Mouse (Mus musculus): Measurements from ENCODE around the gene Rpl7a. TPM values are rescaled to one million over a fixed set of nuclear protein-coding genes. Genes with fewer than 3 reads are reported as not detected.

Rpl7a gene
- polyA plus RNA-seq, 1 experiment = 3,080 TPM

DNA sequence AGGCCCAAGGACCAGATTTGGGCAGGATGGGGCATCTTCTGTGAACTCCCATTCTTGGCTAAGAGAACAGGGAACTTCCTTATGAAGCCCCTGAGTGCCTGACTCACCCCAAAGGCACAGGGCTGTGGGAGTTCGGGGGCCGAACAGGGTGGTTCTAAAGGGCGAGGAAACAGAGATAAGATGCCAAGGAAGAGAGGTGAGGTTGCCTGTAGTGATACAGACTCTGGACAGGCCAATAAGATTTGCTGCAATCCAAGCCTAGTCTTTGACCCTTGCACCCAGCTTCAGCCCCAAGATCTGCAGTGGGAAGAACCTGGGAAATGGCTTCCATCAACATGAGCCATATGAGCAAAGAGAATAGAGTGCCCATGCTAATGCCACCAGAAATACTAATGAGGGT, 32.7 kb downstream of the Rpl7a start:
- H3K79me3 ChIP-seq (ENCODE audit: low read depth) = no peaks in the 10 kb centered on the region
- no peaks in the 10 kb centered on the region for H3K36me3 ChIP-seq (ENCODE audit: control insufficient read depth, insufficient read depth)
- H3K4me3 ChIP-seq (ENCODE audit: insufficient read depth, poor library complexity, severe bottlenecking) = no peak overlapping the region
- H3K79me2 ChIP-seq (ENCODE audit: control insufficient read depth, insufficient read depth) = no peaks in the 10 kb centered on the region
- H3ac ChIP-seq (ENCODE audit: control insufficient read depth, insufficient read length, low read depth) = no peak overlapping the region
- H3K27me3 ChIP-seq (ENCODE audit: control insufficient read depth, insufficient read depth, insufficient read length) = peaks cover 21% of the 10 kb centered on the region
- TF ChIP-seq FOSL1 (IDR thresholded peaks at IDR 0.05; ENCODE audit: insufficient read depth, low read length, poor library complexity, severe bottlenecking) = no peak
- TF ChIP-seq MAX (IDR thresholded peaks at IDR 0.05) = no peak
- TF ChIP-seq MYOG (IDR thresholded peaks at IDR 0.05; ENCODE audit: control insufficient read depth, extremely low read depth, insufficient read length) = no peak
- TF ChIP-seq MYOD1 (IDR thresholded peaks at IDR 0.05; ENCODE audit: control insufficient read depth, insufficient read length, low read depth) = no peak
- TF ChIP-seq CEBPB (IDR thresholded peaks at IDR 0.05; ENCODE audit: low read depth) = no peak

- no peak for TF ChIP-seq MYOG (IDR thresholded peaks at IDR 0.05; ENCODE audit: control insufficient read depth, extremely low read depth, insufficient read length)
- TF ChIP-seq CTCF (IDR thresholded peaks at IDR 0.05; ENCODE audit: control insufficient read depth, insufficient read depth, insufficient read length) = no peak
- no peak for TF ChIP-seq FOSL1 (IDR thresholded peaks at IDR 0.05; ENCODE audit: insufficient read depth, low read length, poor library complexity, severe bottlenecking)
- no peak for TF ChIP-seq MAX (IDR thresholded peaks at IDR 0.05)
- no peak for TF ChIP-seq CEBPB (IDR thresholded peaks at IDR 0.05; ENCODE audit: low read depth)
- TF ChIP-seq USF1 (IDR thresholded peaks at IDR 0.05; ENCODE audit: low read depth) = no peak
- no peak for TF ChIP-seq MYOD1 (IDR thresholded peaks at IDR 0.05; ENCODE audit: control insufficient read depth, insufficient read length, low read depth)
- Histone ChIP-seq H3K4me3 (ENCODE audit: insufficient read depth, poor library complexity, severe bottlenecking) (no peak overlapping the region), H3K79me3 (ENCODE audit: low read depth) (no peaks in the 10 kb centered on the region), H3K79me2 (ENCODE audit: control insufficient read depth, insufficient read depth) (no peaks in the 10 kb centered on the region), H3ac (ENCODE audit: control insufficient read depth, insufficient read length, low read depth) (no peak overlapping the region), H3K36me3 (ENCODE audit: control insufficient read depth, insufficient read depth) (peaks cover 36% of the 10 kb centered on the region), H3K27me3 (ENCODE audit: control insufficient read depth, insufficient read depth, insufficient read length) (no peaks in the 10 kb centered on the region)
Measured at GRCm38 (mm10) chr2:26950411-26950810, 39.8 kb downstream of the Rpl7a start.

DNA sequence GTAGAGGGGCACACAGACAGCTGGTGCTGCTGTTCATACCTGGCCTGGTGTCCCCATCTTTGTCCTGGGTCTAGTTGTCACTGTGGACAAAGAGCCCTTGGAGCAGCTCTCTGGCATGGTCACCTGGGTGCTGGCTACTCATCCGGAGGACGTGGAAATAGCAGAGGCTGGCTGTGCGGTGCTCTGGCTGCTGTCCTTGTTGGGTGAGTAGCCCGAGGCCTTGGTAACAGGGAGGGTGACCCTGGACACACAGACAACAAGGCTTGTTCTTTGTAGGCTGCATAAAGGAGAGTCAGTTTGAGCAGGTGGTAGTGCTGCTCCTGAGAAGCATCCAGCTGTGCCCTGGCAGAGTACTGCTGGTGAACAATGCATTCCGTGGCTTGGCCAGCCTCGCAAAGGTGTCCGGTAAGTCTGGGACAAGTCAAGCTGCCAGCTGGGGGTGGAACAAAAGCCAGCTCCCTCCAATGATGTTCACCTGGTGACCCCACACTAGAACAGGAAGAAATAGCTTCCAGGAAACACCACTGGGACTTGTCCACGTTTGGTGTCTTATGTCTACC, 40.9 kb downstream of the Rpl7a start:
- TF ChIP-seq CTCF (IDR thresholded peaks at IDR 0.05; ENCODE audit: control insufficient read depth, insufficient read depth, insufficient read length) = no peak
- no peak for TF ChIP-seq USF1 (IDR thresholded peaks at IDR 0.05; ENCODE audit: low read depth)
- no peak for TF ChIP-seq FOSL1 (IDR thresholded peaks at IDR 0.05; ENCODE audit: insufficient read depth, low read length, poor library complexity, severe bottlenecking)
- Histone ChIP-seq H3ac (ENCODE audit: control insufficient read depth, insufficient read length, low read depth) (no peak overlapping the region), H3K36me3 (ENCODE audit: control insufficient read depth, insufficient read depth) (peaks cover 46% of the 10 kb centered on the region), H3K79me2 (ENCODE audit: control insufficient read depth, insufficient read depth) (no peaks in the 10 kb centered on the region), H3K79me3 (ENCODE audit: low read depth) (no peaks in the 10 kb centered on the region), H3K4me3 (ENCODE audit: insufficient read depth, poor library complexity, severe bottlenecking) (no peak overlapping the region), H3K27me3 (ENCODE audit: control insufficient read depth, insufficient read depth, insufficient read length) (no peaks in the 10 kb centered on the region)

DNA sequence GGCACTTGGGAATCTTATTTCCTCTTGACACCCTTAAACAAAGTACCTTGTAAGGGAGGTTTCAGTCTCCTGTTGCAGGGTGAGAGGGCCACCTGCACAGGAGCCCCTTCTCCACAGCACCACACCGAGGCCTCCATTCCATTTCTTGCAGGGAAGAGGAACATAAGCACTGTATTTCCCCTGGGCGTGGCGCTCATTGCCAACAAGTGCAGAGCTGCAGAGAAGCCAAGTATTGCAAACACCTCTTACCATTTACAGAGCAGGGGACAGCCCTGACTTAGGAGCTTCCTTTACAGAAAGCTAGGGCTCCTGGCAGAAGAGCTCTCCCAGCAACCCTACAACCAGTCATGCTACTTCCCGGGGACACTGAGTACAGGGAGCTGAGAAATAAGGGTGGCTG, 41.6 kb downstream of the Rpl7a start:
- Histone ChIP-seq H3K36me3 (ENCODE audit: control insufficient read depth, insufficient read depth) (peaks cover 54% of the 10 kb centered on the region), H3K79me2 (ENCODE audit: control insufficient read depth, insufficient read depth) (no peaks in the 10 kb centered on the region)

GRCm38 (mm10) chr2:26952866-26953265, 42.3 kb downstream of the Rpl7a start:
- Histone ChIP-seq H3K36me3 (ENCODE audit: control insufficient read depth, insufficient read depth) (peaks cover 61% of the 10 kb centered on the region), H3K79me3 (ENCODE audit: low read depth) (no peaks in the 10 kb centered on the region), H3ac (ENCODE audit: control insufficient read depth, insufficient read length, low read depth) (no peak overlapping the region), H3K27me3 (ENCODE audit: control insufficient read depth, insufficient read depth, insufficient read length) (no peaks in the 10 kb centered on the region), H3K79me2 (ENCODE audit: control insufficient read depth, insufficient read depth) (no peaks in the 10 kb centered on the region), H3K4me3 (ENCODE audit: insufficient read depth, poor library complexity, severe bottlenecking) (no peak overlapping the region)
- TF ChIP-seq MYOD1 (IDR thresholded peaks at IDR 0.05; ENCODE audit: control insufficient read depth, insufficient read length, low read depth) = no peak
- no peak for TF ChIP-seq MAX (IDR thresholded peaks at IDR 0.05)
- TF ChIP-seq CEBPB (IDR thresholded peaks at IDR 0.05; ENCODE audit: low read depth) = no peak
- TF ChIP-seq MYOG (IDR thresholded peaks at IDR 0.05; ENCODE audit: control insufficient read depth, extremely low read depth, insufficient read length) = no peak

More for the DNA sequence above, 41.6 kb downstream of the Rpl7a start:
- TF ChIP-seq MYOD1 (IDR thresholded peaks at IDR 0.05; ENCODE audit: control insufficient read depth, insufficient read length, low read depth) = no peak
- no peak for TF ChIP-seq FOSL1 (IDR thresholded peaks at IDR 0.05; ENCODE audit: insufficient read depth, low read length, poor library complexity, severe bottlenecking)
- TF ChIP-seq CTCF (IDR thresholded peaks at IDR 0.05; ENCODE audit: control insufficient read depth, insufficient read depth, insufficient read length) = no peak
- no peak for TF ChIP-seq MAX (IDR thresholded peaks at IDR 0.05)
- no peak overlapping the region for H3K4me3 ChIP-seq (ENCODE audit: insufficient read depth, poor library complexity, severe bottlenecking)
- no peak overlapping the region for H3ac ChIP-seq (ENCODE audit: control insufficient read depth, insufficient read length, low read depth)
- H3K79me3 ChIP-seq (ENCODE audit: low read depth) = no peaks in the 10 kb centered on the region
- no peaks in the 10 kb centered on the region for H3K27me3 ChIP-seq (ENCODE audit: control insufficient read depth, insufficient read depth, insufficient read length)

GRCm38 (mm10) chr2:26954735-26955395, 44.3 kb downstream of the Rpl7a start:
- H3K79me3 ChIP-seq (ENCODE audit: low read depth) = no peaks in the 10 kb centered on the region
- no peak for TF ChIP-seq USF1 (IDR thresholded peaks at IDR 0.05; ENCODE audit: low read depth)
- no peak for TF ChIP-seq CTCF (IDR thresholded peaks at IDR 0.05; ENCODE audit: control insufficient read depth, insufficient read depth, insufficient read length)
- no peak for TF ChIP-seq MAX (IDR thresholded peaks at IDR 0.05)
- no peak for TF ChIP-seq CEBPB (IDR thresholded peaks at IDR 0.05; ENCODE audit: low read depth)
- no peak for TF ChIP-seq MYOD1 (IDR thresholded peaks at IDR 0.05; ENCODE audit: control insufficient read depth, insufficient read length, low read depth)
- no peak for TF ChIP-seq FOSL1 (IDR thresholded peaks at IDR 0.05; ENCODE audit: insufficient read depth, low read length, poor library complexity, severe bottlenecking)
- H3ac ChIP-seq (ENCODE audit: control insufficient read depth, insufficient read length, low read depth) = no peak overlapping the region
- H3K27me3 ChIP-seq (ENCODE audit: control insufficient read depth, insufficient read depth, insufficient read length) = no peaks in the 10 kb centered on the region
- H3K79me2 ChIP-seq (ENCODE audit: control insufficient read depth, insufficient read depth) = peaks cover 6% of the 10 kb centered on the region
- peaks cover 77% of the 10 kb centered on the region for H3K36me3 ChIP-seq (ENCODE audit: control insufficient read depth, insufficient read depth)
- no peak overlapping the region for H3K4me3 ChIP-seq (ENCODE audit: insufficient read depth, poor library complexity, severe bottlenecking)
